Mouse (Mus musculus) liver, embryonic 11.5 days (tissue): ENCODE data around the gene Apoh. TPM values are rescaled to one million over a fixed set of nuclear protein-coding genes. Genes with fewer than 3 reads are reported as not detected.

ENCODE experiments used
- ATAC-seq: fragments of 200-750 bp; cut with Nextera tagmentation; replicated peaks from 2 replicates; pipeline ENCODE4 v1.8.0; 2017; ENCODE audit warnings: moderate number of reproducible peaks, mild to moderate bottlenecking, moderate TSS enrichment, moderate library complexity; ENCODE audit not compliant: low FRiP score
- DNase-seq: peaks from one replicate; pipeline ENCODE4 v3.0.0-alpha.2; 2017; ENCODE audit warnings: low spot score
- H3K27ac ChIP-seq: fragments of 300-500 bp; sonication (generic); 2 replicates; pipeline ENCODE4 v1.5.1; 2014; ENCODE audit warnings: mild to moderate bottlenecking, low read depth, low read length, control low read depth
- H3K27me3 ChIP-seq: fragments of 300-500 bp; sonication (generic); replicated peaks from 2 replicates; pipeline ENCODE4 v1.6.1; 2014; ENCODE audit warnings: low read length, mixed read lengths; ENCODE audit not compliant: control insufficient read depth, insufficient read depth
- H3K36me3 ChIP-seq: fragments of 300-500 bp; sonication (generic); 2 replicates; pipeline ENCODE4 v1.6.1; 2014; ENCODE audit warnings: mild to moderate bottlenecking, low read length, moderate library complexity, mixed read lengths; ENCODE audit not compliant: control insufficient read depth, insufficient read depth
- H3K4me1 ChIP-seq: fragments of 300-500 bp; sonication (generic); replicated peaks from 2 replicates; pipeline ENCODE4 v1.6.1; 2014; ENCODE audit warnings: low read length, mixed read lengths; ENCODE audit not compliant: control insufficient read depth, insufficient read depth
- H3K4me2 ChIP-seq: fragments of 300-500 bp; sonication (generic); 2 replicates; pipeline ENCODE4 v1.6.1; 2014; ENCODE audit warnings: mild to moderate bottlenecking, control low read depth, moderate library complexity
- H3K4me3 ChIP-seq: fragments of 300-500 bp; sonication (generic); 2 replicates; pipeline ENCODE4 v1.5.1; 2014; ENCODE audit warnings: low read depth, low read length, control low read depth
- H3K9ac ChIP-seq: fragments of 300-500 bp; sonication (generic); 2 replicates; pipeline ENCODE4 v1.6.1; 2014; ENCODE audit warnings: low read depth, low read length, control low read depth
- H3K9me3 ChIP-seq: fragments of 300-500 bp; sonication (generic); 2 replicates; pipeline ENCODE4 v1.6.1; 2016; ENCODE audit warnings: low read length, inconsistent platforms, mixed read lengths; ENCODE audit not compliant: control insufficient read depth
- WGBS: fragments of 180-500 bp; shearing (Covaris S2); extraction: QIAGEN DNeasy Blood & Tissue Kit; methylation state at CpG from one replicate; pipeline ENCODE4 v1.1.7; 2014; 5-methylcytosine and 5-hydroxymethylcytosine counted together
- polyA plus RNA-seq: library from polyadenylated mRNA; unstranded; fragments of >200 nt; fragmentation: Nextera tagmentation; extraction: Ambion mirVana; gene quantifications from 2 replicates; pipeline ENCODE4 v1.2.1, GENCODE M21; 2014

Apoh gene
- polyA plus RNA-seq, 1 experiment from 2014 or later: 8.7 TPM

DNA sequence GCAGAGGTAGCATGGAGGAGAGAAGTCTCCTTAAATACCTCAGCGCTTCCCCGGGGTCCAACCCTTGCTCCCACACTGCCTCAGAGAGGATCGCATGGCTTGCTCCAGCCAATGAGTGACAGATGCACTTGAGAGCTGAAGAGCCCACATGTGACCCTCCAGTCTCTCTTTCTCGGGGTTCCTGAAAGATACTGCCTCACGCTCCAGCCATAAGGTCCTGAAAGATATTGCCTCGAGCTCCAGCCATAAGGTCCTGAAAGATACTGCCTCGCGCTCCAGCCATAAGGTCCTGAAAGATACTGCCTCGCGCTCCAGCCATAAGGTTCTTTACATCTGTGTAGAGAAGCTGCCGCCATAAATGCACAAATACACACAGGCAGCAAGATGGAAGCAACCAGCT lies 24.0 kb upstream of the Apoh start:
- no peak overlapping the region for H3K4me3 ChIP-seq
- no peak overlapping the region for H3K9ac ChIP-seq
- DNase-seq (no peak), ATAC-seq (peak; percentile 89)
- H3K4me2 ChIP-seq: peak overlapping the region; percentile 21; the same call in 1 of the 2 replicates
- no peaks in the 10 kb centered on the region for H3K36me3 ChIP-seq
- no peaks in the 10 kb centered on the region for H3K9me3 ChIP-seq
- no peaks in the 10 kb centered on the region for H3K27me3 ChIP-seq
- 60% methylated on average over 11 of the region's 11 CpGs for WGBS
- H3K27ac ChIP-seq: peak overlapping the region; percentile 69
- H3K4me1 ChIP-seq: peaks cover 14% of the 10 kb centered on the region

DNA sequence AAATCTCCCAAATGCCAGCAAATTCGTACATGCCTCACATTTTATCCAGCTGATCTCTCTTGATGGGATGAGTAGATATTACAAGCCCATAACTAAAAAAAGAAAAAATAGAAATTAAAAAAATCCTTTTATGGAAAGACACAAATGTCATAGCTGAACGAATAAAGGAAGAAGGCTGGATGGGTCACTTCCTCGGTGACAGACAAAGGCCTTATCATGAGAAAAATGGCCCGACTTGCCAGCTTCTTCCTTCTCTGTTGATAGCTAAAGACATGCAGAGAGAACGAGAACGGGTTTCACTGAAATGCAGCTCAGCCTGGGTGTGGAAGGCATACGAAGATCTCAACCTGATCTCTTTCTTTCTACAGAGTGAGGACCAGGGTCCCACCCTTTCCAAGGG lies 22.6 kb upstream of the Apoh start:
- WGBS: 41% methylated on average over 7 of the region's 7 CpGs
- Histone ChIP-seq H3K27me3 (no peaks in the 10 kb centered on the region), H3K4me2 (no peak overlapping the region), H3K27ac (no peak overlapping the region), H3K9me3 (no peaks in the 10 kb centered on the region), H3K36me3 (no peaks in the 10 kb centered on the region), H3K9ac (no peak overlapping the region), H3K4me3 (no peak overlapping the region), H3K4me1 (peaks cover 10% of the 10 kb centered on the region)
- no peak for DNase-seq
- ATAC-seq: no peak

DNA sequence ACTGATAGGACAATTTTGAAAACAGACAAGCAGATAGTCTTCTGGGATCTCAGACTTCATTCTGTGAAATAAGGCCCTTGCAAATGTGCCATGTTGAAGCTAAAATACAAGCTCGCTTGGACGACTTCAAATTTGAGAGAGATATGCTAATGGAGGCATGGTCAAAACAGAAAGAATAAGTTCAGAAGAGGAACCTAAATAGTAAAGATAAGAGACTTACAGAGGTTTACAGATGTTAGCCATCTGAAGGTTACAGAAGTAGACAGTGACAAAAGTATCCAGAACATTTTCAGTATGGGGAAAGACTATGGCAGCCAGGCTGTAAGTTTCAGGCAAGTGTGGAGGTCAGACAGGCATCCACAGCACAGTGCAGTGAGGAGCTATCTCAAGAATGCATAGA lies 21.0 kb upstream of the Apoh start:
- DNase-seq (no peak), ATAC-seq (no peak)
- WGBS: 77% methylated on average over 2 of the region's 2 CpGs
- Histone ChIP-seq H3K27me3 (no peaks in the 10 kb centered on the region), H3K4me1 (peaks cover 10% of the 10 kb centered on the region), H3K9ac (no peak overlapping the region), H3K4me2 (no peak overlapping the region), H3K36me3 (no peaks in the 10 kb centered on the region), H3K4me3 (no peak overlapping the region), H3K9me3 (no peaks in the 10 kb centered on the region), H3K27ac (no peak overlapping the region)

DNA sequence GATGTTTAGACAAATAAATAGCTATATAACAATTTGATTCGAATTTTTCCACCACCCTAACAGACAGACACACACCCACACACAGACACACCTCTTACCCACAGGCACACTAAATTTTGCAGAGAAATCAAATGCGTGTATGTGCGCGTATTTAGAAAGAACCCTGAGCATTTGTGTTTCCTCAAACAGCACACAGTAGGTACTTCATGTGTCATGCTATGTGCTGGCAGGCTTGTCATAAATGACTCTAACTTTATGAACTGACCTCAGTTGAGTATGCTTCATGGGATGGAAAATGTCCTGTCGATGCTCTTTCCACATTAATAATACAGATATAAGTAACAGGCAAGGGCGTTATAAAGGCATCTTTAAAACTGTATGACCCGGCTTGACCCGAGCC lies 17.2 kb upstream of the Apoh start:
- 87% methylated on average over 8 of the region's 8 CpGs for WGBS
- Histone ChIP-seq H3K9ac (no peak overlapping the region), H3K4me2 (no peak overlapping the region), H3K27ac (no peak overlapping the region), H3K36me3 (no peaks in the 10 kb centered on the region), H3K4me1 (no peaks in the 10 kb centered on the region; the same call in 1 of the 2 replicates), H3K9me3 (no peaks in the 10 kb centered on the region), H3K4me3 (no peak overlapping the region), H3K27me3 (no peaks in the 10 kb centered on the region)
- no peak for ATAC-seq
- DNase-seq: no peak

DNA sequence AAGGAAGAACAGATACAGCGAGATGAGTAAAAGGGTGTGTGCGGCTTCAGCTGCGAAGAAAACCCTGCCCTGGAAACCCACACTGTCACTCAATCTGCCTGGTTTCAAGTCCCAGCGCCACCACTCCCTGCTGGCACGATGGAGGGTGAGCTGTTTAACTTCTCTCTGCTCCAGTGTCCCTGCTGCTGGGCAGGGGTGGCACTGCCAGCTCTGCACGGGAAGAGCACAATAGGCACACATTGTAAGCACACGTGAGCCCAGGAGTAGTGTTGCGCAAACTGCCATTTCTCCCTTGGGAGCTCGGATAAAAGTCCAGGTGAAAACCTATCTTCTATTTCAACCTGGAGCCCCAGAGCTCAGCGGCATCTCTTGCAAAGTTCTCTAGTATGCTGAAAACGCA lies 12.3 kb upstream of the Apoh start:
- Histone ChIP-seq H3K27ac (no peak overlapping the region), H3K9ac (no peak overlapping the region), H3K4me2 (no peak overlapping the region), H3K9me3 (no peaks in the 10 kb centered on the region), H3K4me3 (no peak overlapping the region), H3K36me3 (no peaks in the 10 kb centered on the region), H3K27me3 (no peaks in the 10 kb centered on the region), H3K4me1 (no peaks in the 10 kb centered on the region; the same call in 1 of the 2 replicates)
- DNase-seq (no peak), ATAC-seq (no peak)
- WGBS: 81% methylated on average over 11 of the region's 11 CpGs

DNA sequence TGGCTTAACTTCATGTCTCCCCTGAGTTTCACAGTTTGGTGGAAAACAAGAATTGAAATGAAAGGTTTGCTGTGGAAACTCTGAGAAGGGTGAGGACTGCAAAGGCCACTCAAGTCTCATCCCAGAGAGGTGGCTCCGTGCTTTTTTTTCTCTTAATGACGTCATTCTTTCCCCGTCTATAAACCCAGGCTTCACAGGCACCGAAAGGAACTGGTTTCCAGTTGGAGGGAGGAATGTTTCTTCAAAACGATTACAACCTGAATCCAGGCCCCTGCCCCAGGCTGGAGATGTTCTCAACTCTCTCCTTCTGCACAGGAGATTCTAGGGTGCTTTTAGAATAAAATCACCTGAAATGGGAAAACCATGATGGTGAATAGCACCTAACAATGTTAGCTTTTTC lies 10.1 kb upstream of the Apoh start:
- Histone ChIP-seq H3K9me3 (no peaks in the 10 kb centered on the region), H3K9ac (no peak overlapping the region), H3K27me3 (no peaks in the 10 kb centered on the region), H3K27ac (no peak overlapping the region), H3K36me3 (no peaks in the 10 kb centered on the region), H3K4me2 (no peak overlapping the region), H3K4me3 (no peak overlapping the region), H3K4me1 (no peaks in the 10 kb centered on the region; the same call in 1 of the 2 replicates)
- DNase-seq: no peak
- no peak for ATAC-seq
- 62% methylated on average over 5 of the region's 5 CpGs for WGBS

DNA sequence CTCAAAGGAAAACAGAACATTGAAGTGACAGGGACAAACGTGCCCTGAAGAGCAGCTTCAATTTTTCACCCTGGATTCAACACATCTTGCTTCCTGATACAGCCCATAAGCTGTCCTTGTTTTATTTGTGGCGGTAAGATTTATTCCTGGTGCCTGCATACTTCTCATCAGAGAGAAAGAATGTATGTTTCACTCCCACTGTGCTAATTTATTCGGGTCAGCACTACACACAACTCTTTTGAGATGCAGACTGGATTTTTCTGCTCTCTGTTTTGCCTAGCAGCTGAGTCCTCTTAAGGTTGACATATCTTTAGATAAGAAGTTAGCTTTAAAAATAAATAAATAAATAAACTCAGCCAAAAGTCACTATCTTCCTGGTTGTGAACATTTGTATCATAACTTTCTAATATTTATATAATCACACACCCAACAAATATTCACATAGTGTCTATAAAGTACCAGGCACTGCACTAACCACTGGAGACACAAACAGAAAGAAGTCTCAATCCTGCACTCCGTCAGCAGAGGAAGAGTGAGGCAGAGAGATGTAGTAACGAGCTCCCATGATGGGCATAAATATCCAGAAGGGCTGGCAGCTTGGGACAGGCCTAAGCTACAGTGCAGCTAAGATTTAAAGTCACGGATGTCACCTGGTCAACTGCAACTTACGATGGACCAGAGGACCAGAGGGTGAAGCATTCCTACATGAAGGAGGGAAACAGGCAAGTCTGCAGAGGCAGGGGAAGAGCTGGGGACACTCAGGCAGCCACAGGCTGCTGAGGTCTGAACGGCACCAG lies 9.4 kb upstream of the Apoh start:
- no peak for ATAC-seq
- H3K9ac ChIP-seq: no peak overlapping the region
- no peak overlapping the region for H3K4me2 ChIP-seq
- H3K27ac ChIP-seq: no peak overlapping the region
- H3K9me3 ChIP-seq: no peaks in the 10 kb centered on the region
- no peaks in the 10 kb centered on the region; the same call in 1 of the 2 replicates for H3K4me1 ChIP-seq
- no peaks in the 10 kb centered on the region for H3K27me3 ChIP-seq
- 69% methylated on average over 8 of the region's 8 CpGs for WGBS
- H3K4me3 ChIP-seq: no peak overlapping the region
- no peaks in the 10 kb centered on the region for H3K36me3 ChIP-seq
- DNase-seq: no peak

DNA sequence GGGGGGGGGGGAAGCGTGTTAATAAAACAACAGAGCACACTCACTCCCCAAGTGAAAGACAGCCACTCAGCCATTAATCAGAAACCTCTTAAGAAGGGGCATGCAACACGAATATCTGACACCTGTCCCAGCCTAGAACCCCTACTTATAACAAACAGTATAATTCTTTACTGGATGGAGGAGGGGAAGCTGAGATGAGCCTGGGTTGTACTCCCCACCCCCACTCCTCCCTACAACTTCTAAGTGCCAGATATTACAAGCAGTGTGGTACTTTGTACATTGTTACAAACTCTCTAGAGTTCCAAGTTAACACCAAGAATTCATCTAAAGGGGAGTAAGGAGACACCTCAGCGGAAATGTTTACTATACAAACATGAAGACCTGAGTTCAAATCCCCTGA lies 8.5 kb upstream of the Apoh start:
- Histone ChIP-seq H3K9ac (no peak overlapping the region), H3K4me1 (no peaks in the 10 kb centered on the region; the same call in 1 of the 2 replicates), H3K4me3 (no peak overlapping the region), H3K27ac (no peak overlapping the region), H3K36me3 (no peaks in the 10 kb centered on the region), H3K4me2 (no peak overlapping the region), H3K27me3 (no peaks in the 10 kb centered on the region), H3K9me3 (no peaks in the 10 kb centered on the region)
- ATAC-seq (no peak), DNase-seq (no peak)
- 76% methylated on average over 3 of the region's 3 CpGs for WGBS

DNA sequence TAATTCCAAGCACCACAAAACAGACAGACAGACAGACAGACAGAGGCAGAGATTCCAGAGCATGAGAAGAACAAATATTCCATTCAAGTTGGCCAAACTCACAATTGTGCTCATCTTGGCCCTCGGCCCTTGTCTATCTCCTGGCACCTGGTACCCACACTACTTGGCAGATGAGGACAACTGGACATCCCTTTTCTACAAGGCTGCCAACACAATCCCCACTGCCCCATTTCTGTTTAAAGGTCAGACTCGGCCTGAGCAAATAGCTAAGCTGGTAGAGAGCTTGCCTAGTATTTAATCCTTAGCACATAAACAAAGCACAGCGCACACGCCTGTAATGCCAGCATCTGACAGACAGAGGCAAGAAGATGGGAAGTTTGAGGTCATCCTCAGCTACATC lies 7.6 kb upstream of the Apoh start:
- H3K9ac ChIP-seq: no peak overlapping the region
- WGBS: 82% methylated on average over 4 of the region's 4 CpGs
- H3K4me1 ChIP-seq: no peaks in the 10 kb centered on the region; the same call in 1 of the 2 replicates
- ATAC-seq (no peak), DNase-seq (no peak)
- no peaks in the 10 kb centered on the region for H3K36me3 ChIP-seq
- H3K9me3 ChIP-seq: no peaks in the 10 kb centered on the region
- no peaks in the 10 kb centered on the region for H3K27me3 ChIP-seq
- H3K4me2 ChIP-seq: no peak overlapping the region
- no peak overlapping the region for H3K4me3 ChIP-seq
- H3K27ac ChIP-seq: no peak overlapping the region
